Mouse (Mus musculus): ENCODE results near the gene Hjurp.

GRCm38 (mm10) chr1:88287697-88287980 is 10.2 kb upstream of the Hjurp start:
- peak; percentile 23; the same call in 1 of the 2 replicates for TF ChIP-seq MAX (IDR thresholded peaks at IDR 0.05; ENCODE audit: low read length)
- TF ChIP-seq CTCF (conservative IDR thresholded peaks at IDR 0.05 in 1 of 2, IDR thresholded peaks at IDR 0.05 in 1 of 2; ENCODE audit: low read depth in 2 of 2, low read length in 2 of 2): peak in 1 of 2 experiments; percentile 99; a peak in 2 of 4 replicates
- no peak for TF ChIP-seq NRF1 (IDR thresholded peaks at IDR 0.05; ENCODE audit: low read depth, low read length)
- TF ChIP-seq HCFC1 (IDR thresholded peaks at IDR 0.05; ENCODE audit: low read depth, low read length): no peak; the same call in 1 of the 2 replicates
- no peak for TF ChIP-seq POLR2A (IDR thresholded peaks at IDR 0.05; ENCODE audit: low read depth, low read length)
- no peak for TF ChIP-seq NELFE (IDR thresholded peaks at IDR 0.05; ENCODE audit: low read depth, low read length)
